In the genomic region with DNA sequence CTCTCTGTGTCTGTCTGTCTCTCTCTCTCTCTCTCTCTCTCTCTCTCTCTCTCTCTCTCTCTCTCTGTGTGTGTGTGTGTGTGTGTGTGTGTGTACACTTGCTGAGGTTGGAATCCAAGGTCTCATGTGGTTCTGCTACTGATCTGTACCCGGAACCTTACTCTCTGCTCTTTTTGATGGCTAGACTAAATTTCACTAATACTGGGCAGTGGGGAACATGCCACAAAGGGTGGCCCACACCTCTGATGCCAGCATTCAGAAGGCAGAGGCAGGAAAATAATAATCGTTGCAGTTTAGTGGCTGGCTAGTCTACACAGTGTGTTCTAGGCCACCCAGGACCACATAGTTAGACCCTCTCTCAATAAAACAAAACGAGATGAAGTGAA, we compare ENCODE assay signal across 9 mouse cellular contexts. TPM values are rescaled to one million over a fixed set of nuclear protein-coding genes. Genes with fewer than 3 reads are reported as not detected.
DNase-seq lines count a peak whose midpoint lies in the region; ATAC-seq and TF ChIP-seq lines count a peak whose summit lies in the region.
"Had no signal": no experiment of that assay in that cellular context is flagged by ENCODE, and none has a peak within 500 bp of the region (broad histone marks: within the 10 kb centered on the region; RNA-seq: fewer than 3 reads in every experiment).

No protein-coding gene starts in this region.

- TF ChIP-seq POLR2A in spleen, adult 2 months (IDR thresholded peaks at IDR 0.05; ENCODE audit: low read depth, low read length) = no peak
- TF ChIP-seq POLR2A in small intestine, adult 2 months (IDR thresholded peaks at IDR 0.05; ENCODE audit: low read depth, low read length) = no peak

- TF ChIP-seq CTCF in gastrocnemius, adult 2 months (IDR thresholded peaks at IDR 0.05) = no peak
- TF ChIP-seq CTCF in spleen, adult 2 months (IDR thresholded peaks at IDR 0.05; ENCODE audit: extremely low read depth, insufficient read depth, insufficient read length, insufficient replicate concordance) = no peak
- no peak for TF ChIP-seq CTCF in small intestine, adult 2 months (IDR thresholded peaks at IDR 0.05; ENCODE audit: extremely low read depth, insufficient read length, insufficient replicate concordance, low read depth, low read length)

- H3K36me3 ChIP-seq in spleen, adult 2 months (ENCODE audit: control insufficient read depth, insufficient read depth, low read length) = peaks cover 8% of the 10 kb centered on the region
- H3K36me3 ChIP-seq in intestine, embryonic 16.5 days (ENCODE audit: control insufficient read depth, insufficient read depth, low read length) = no peaks in the 10 kb centered on the region
- peaks cover 9% of the 10 kb centered on the region for H3K36me3 ChIP-seq in small intestine, adult 2 months (ENCODE audit: control insufficient read depth, insufficient read depth, low read length)
- H3K36me3 ChIP-seq: neural tube, embryonic 15.5 days had no signal

- intact Hi-C loops in gastrocnemius, adult 2 months (cut with DNase I) = no loop called here

- H3K27me3 ChIP-seq in spleen, adult 2 months (ENCODE audit: control insufficient read depth, insufficient read depth, low read length) = no peaks in the 10 kb centered on the region
- no peaks in the 10 kb centered on the region for H3K27me3 ChIP-seq in intestine, embryonic 16.5 days (replicated peaks; ENCODE audit: control insufficient read depth, insufficient read depth, low read length)
- no peaks in the 10 kb centered on the region for H3K27me3 ChIP-seq in small intestine, adult 2 months (ENCODE audit: control insufficient read depth, insufficient read depth, low read length)
- H3K27me3 ChIP-seq: neural tube, embryonic 15.5 days had no signal

- H3K4me1 ChIP-seq in spleen, adult 2 months (ENCODE audit: control insufficient read depth, insufficient read depth, insufficient read length) = peaks cover 5% of the 10 kb centered on the region; the same call in 1 of the 2 replicates
- H3K4me1 ChIP-seq in intestine, embryonic 16.5 days (ENCODE audit: control insufficient read depth, insufficient read depth, low read length) = no peaks in the 10 kb centered on the region
- H3K4me1 ChIP-seq in small intestine, adult 2 months (ENCODE audit: control insufficient read depth, insufficient read depth, insufficient read length, low read length) = no peaks in the 10 kb centered on the region
- H3K4me1 ChIP-seq: neural tube, embryonic 15.5 days had no signal

- WGBS in spleen, adult 2 months = 24% methylated on average over 3 of the region's 3 CpGs
- 82% methylated on average over 3 of the region's 3 CpGs for WGBS in intestine, embryonic 16.5 days
- WGBS in small intestine, adult 2 months = 53% methylated on average over 3 of the region's 3 CpGs

- peak overlapping the region; percentile 71 for H3K4me3 ChIP-seq in gastrocnemius, adult 2 months
- H3K4me3 ChIP-seq in spleen, adult 2 months (ENCODE audit: extremely low read depth, insufficient read depth, insufficient read length) = peak overlapping the region; percentile 65; the same call in 1 of the 2 replicates
- no peak overlapping the region for H3K4me3 ChIP-seq in intestine, embryonic 16.5 days (ENCODE audit: low read length)
- no peak overlapping the region for H3K4me3 ChIP-seq in small intestine, adult 2 months (ENCODE audit: low read depth, low read length)

- H3K9me3 ChIP-seq in intestine, embryonic 16.5 days (ENCODE audit: control insufficient read depth, low read length) = no peaks in the 10 kb centered on the region
- H3K9me3 ChIP-seq: neural tube, embryonic 15.5 days had no signal

- 0 out of 2 replicates have a peak, but pooled peaks have one; percentile 32 for ATAC-seq in intestine, embryonic 16.5 days

- DNase-seq in gastrocnemius, adult 2 months = no peak
- DNase-seq in gastrocnemius, postnatal 10 days = no peak
- DNase-seq in spleen, adult 2 months (ENCODE audit: low read depth in 1 of 2, low spot score in 2 of 2) = no peak
- DNase-seq in spleen, postnatal 4 days (ENCODE audit: low spot score in 2 of 2) = no peak
- DNase-seq in cerebellum, adult 18-20 months = no peak
- no peak for DNase-seq in layer of hippocampus, adult 18-20 months (ENCODE audit: low spot score in 2 of 2)

- H3K27ac ChIP-seq in gastrocnemius, adult 2 months = no peak overlapping the region
- H3K27ac ChIP-seq in spleen, adult 2 months (ENCODE audit: insufficient read depth, low read length) = peak overlapping the region; percentile 74
- H3K27ac ChIP-seq in intestine, embryonic 16.5 days (ENCODE audit: low read length) = no peak overlapping the region
- peak overlapping the region; percentile 87 for H3K27ac ChIP-seq in small intestine, adult 2 months (ENCODE audit: insufficient read depth, low read depth, low read length)
- H3K27ac ChIP-seq: neural tube, embryonic 15.5 days had no signal

- 0 out of 2 replicates have a peak overlapping the region, but pooled peaks have one; percentile 42 for H3K4me2 ChIP-seq in intestine, embryonic 16.5 days (ENCODE audit: low read depth, low read length)

- H3K9ac ChIP-seq in intestine, embryonic 16.5 days (ENCODE audit: low read depth, low read length) = peak overlapping the region; percentile 26; the same call in 1 of the 2 replicates
- H3K9ac ChIP-seq: neural tube, embryonic 15.5 days had no signal

RNA-seq across cellular contexts. Expression of a gene that starts 0.3 kb away (rescaled TPM):
- 1 to 10 TPM; 1.9 to 2.0 TPM for total RNA-seq in gastrocnemius, adult 2 months (2021)
- 1 to 10 TPM; 1.6 to 3.5 TPM for total RNA-seq in gastrocnemius, postnatal 10 days (2021)
- 9.2 and 9.6 TPM in 2 replicates for polyA plus RNA-seq in spleen, adult 2 months (2012; rRNA removed)
- polyA plus RNA-seq in intestine, embryonic 16.5 days (2015; fragmentation: Nextera tagmentation; extraction: Ambion mirVana) = 1.5 and 2.1 TPM in 2 replicates
- 1.1 and 1.4 TPM in 2 replicates for polyA plus RNA-seq in small intestine, adult 2 months (2012; rRNA removed)
- total RNA-seq in layer of hippocampus, adult 18-20 months (2021) = 1 to 10 TPM; 4.9 to 5.9 TPM

RNA-seq across cellular contexts. Expression of a gene that starts 7.8 kb away (rescaled TPM):
- 100 to 1,000 TPM; 178 to 188 TPM for total RNA-seq in gastrocnemius, adult 2 months (2021)
- 100 to 1,000 TPM; 337 to 339 TPM for total RNA-seq in gastrocnemius, postnatal 10 days (2021)
- 670 and 900 TPM in 2 replicates for polyA plus RNA-seq in spleen, adult 2 months (2012; rRNA removed)
- polyA plus RNA-seq in intestine, embryonic 16.5 days (2015; fragmentation: Nextera tagmentation; extraction: Ambion mirVana) = 432 and 438 TPM in 2 replicates
- polyA plus RNA-seq in small intestine, adult 2 months (2012; rRNA removed) = 410 and 563 TPM in 2 replicates
- 100 to 1,000 TPM; 322 to 344 TPM for total RNA-seq in layer of hippocampus, adult 18-20 months (2021)

RNA-seq across cellular contexts. Expression of a gene that starts 35.0 kb away (rescaled TPM):
- total RNA-seq in gastrocnemius, adult 2 months (2021) = 10 to 100 TPM; 10.0 to 12.7 TPM
- 10 to 100 TPM; 13.0 to 15.1 TPM for total RNA-seq in gastrocnemius, postnatal 10 days (2021)
- polyA plus RNA-seq in spleen, adult 2 months (2012; rRNA removed) = 2.6 and 3.0 TPM in 2 replicates
- 23.1 and 24.9 TPM in 2 replicates for polyA plus RNA-seq in intestine, embryonic 16.5 days (2015; fragmentation: Nextera tagmentation; extraction: Ambion mirVana)
- polyA plus RNA-seq in small intestine, adult 2 months (2012; rRNA removed) = 0.55 and 1.1 TPM in 2 replicates
- total RNA-seq in layer of hippocampus, adult 18-20 months (2021) = 10 to 100 TPM; 24.4 to 25.4 TPM

RNA-seq across cellular contexts. Expression of a gene that starts 45.1 kb away (rescaled TPM):
- total RNA-seq in gastrocnemius, adult 2 months (2021) = 1 to 10 TPM; 1.1 to 8.6 TPM
- under 1 TPM in 1 of 2 experiments, not detected in 1; 0.09 TPM for total RNA-seq in gastrocnemius, postnatal 10 days (2021)
- 0.07 and 0.11 TPM in 2 replicates for polyA plus RNA-seq in spleen, adult 2 months (2012; rRNA removed)
- polyA plus RNA-seq in intestine, embryonic 16.5 days (2015; fragmentation: Nextera tagmentation; extraction: Ambion mirVana) = 0.05 and 0.06 TPM in 2 replicates
- 0.08 and 0.66 TPM in 2 replicates for polyA plus RNA-seq in small intestine, adult 2 months (2012; rRNA removed)
- under 1 TPM; 0.12 to 0.20 TPM for total RNA-seq in layer of hippocampus, adult 18-20 months (2021)

Comparison
In these comparisons a context has a peak if more than half of its experiments do, and no peak if none do; other contexts are left out.
1. H3K27ac ChIP-seq: peak in spleen, adult 2 months (single experiment) and small intestine, adult 2 months (single experiment); none in gastrocnemius, adult 2 months (single experiment) and intestine, embryonic 16.5 days (single experiment).
2. H3K4me3 ChIP-seq: peak in gastrocnemius, adult 2 months (single experiment) and spleen, adult 2 months (single experiment); none in intestine, embryonic 16.5 days (single experiment) and small intestine, adult 2 months (single experiment).